Mouse (Mus musculus): ENCODE results near the gene Igfbp2.

Gene Igfbp2

DNA sequence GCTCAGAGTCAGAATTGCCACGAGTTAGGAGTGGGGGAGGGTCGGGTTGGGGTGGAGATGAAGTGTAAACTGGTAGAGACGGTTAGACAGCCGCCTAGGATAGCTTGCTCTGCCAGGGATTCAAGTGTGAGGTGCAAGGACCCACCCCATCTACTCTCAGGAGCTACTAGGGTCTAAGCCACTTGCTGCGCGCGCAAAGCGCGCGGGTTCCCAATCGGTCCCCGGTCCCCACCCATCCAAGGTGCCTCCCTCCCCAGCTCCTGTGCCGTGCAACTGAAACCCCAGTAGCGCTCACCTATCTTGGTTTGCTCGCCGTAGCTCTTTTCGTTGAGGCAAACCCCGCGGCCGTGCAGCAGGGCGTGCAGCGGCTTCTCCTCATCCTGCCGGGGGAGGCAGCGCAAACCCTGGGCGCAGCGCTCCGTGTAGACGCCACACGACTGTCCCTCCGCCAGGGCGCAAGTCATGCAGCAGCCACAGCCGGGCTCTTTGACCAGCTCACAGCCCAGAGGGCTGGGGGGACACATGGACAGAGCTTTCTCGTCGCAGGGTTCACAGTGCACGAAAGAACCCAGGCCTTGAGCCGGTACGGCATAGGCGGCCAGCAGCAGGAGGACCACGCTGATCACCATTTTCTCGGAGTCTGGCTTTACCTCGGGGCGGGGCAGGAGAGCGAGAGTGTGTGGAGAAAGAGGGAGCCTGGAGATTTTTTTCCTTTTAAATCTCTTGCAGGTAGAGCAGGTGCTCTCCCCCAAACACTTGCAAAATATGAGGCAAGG is 49.4 kb downstream of the Igfbp2 start:
- DNase-seq: peak; percentile 76

- DNase-seq: peak; percentile 63
Observed at GRCm38 (mm10) chr1:72874287-72875211, 50.2 kb downstream of the Igfbp2 start, which contains the start of gene Igfbp5. TSS of gene Igfbp5 (minus strand) at chr1:72874884.

DNA sequence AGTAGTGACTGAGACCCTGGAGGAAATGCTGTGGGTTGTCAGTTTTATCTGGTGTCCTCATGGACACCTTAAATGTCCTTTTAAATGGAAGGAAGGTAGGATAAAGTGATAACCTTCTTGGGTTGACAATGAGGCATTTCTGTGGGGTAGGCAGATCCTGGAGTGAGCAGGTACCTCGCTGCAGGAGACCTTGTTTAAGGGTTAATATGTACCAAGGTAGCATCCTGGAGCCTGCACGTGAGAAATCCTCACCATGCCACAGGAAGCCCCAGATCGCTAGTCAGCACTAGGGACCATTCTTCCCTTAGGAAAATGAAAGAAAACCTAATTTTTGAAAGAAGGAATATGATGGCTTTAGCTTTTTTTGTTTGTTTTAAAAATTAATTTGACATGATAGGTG is 51.4 kb downstream of the Igfbp2 start:
- no peak for DNase-seq

DNA sequence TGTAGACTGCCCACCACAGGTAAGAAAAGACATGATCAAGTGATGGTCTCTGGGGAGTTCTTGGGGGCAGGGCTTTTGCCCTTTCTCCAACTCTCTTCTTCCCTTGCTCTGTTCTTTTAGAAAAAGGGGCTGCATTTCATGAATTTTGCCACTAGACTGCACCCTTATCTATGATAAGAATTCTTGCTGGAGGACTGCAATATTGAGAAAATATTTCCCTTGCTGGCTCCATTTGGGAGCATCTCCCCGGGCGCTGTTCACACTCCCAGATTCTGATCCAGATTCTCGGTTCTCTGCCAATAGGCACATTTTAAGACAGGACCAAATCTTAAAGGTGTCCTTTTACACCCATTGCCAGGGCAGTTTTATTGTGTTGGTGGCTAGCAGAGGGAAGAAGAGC is 51.8 kb downstream of the Igfbp2 start:
- DNase-seq: no peak

GRCm38 (mm10) chr1:72877892-72878291 is 53.6 kb downstream of the Igfbp2 start:
- peak; percentile 67 for DNase-seq

GRCm38 (mm10) chr1:72878473-72879318 is 54.4 kb downstream of the Igfbp2 start:
- no peak for DNase-seq

GRCm38 (mm10) chr1:72879319-72879634 is 55.0 kb downstream of the Igfbp2 start:
- DNase-seq: no peak

GRCm38 (mm10) chr1:72885111-72885818 is 61.0 kb downstream of the Igfbp2 start:
- no peak for DNase-seq

DNA sequence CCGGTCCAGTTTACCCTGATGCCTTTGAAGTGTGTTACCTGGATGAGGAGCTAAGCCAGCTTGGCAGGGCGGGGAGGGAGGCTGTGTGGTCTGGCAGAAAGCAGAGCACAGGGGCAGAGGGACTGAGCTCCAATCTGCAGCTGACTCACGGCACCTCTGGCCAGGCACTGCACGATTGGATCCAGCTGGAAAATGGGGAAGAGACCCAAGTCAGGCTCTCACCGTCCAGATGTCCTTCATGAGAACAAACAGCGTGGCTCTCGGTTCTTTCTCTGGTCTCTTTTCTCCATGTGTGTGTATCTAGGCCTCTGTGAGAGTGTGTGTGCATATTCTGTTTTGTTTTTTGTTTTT is 61.5 kb downstream of the Igfbp2 start:
- no peak for DNase-seq

GRCm38 (mm10) chr1:72887910-72888309 is 63.6 kb downstream of the Igfbp2 start:
- no peak for DNase-seq

- no peak for DNase-seq
Observed at GRCm38 (mm10) chr1:72895821-72896220, 71.5 kb downstream of the Igfbp2 start.

Measured in right cerebral cortex, postnatal 25 days (tissue).